Mouse (Mus musculus): ENCODE data around the gene Slc36a4.

The Slc36a4 gene

DNA sequence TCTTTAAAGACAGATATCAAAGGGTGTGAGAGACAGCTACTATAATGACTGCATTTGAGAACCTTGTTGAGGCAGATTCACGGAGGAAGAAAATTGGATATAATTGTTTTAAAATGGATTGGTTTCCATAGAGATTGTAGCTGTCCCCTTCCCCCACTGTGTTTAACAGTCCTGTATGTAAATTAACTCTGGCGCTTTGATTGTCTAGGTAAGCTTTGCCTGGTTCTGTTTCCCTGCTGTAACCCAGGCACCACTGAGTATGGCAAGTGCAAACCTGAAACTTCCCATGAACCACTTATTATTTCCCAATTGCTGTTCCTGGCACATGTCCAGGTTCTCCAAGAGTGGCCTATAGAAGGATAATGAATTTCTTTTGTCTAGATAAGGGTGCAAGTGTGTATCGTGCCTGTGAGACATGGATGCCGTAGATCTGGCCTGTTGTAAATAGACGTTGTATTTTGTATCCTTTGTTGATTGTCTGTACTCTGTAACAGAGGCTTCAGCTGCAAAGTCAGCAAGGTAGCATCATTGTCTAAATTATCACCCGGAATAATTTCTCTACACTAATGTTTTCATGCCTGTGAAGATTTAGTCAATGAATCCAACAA lies 11.8 kb downstream of the Slc36a4 start:
- no peak for DNase-seq (ENCODE audit: low read depth, low spot score)

DNA sequence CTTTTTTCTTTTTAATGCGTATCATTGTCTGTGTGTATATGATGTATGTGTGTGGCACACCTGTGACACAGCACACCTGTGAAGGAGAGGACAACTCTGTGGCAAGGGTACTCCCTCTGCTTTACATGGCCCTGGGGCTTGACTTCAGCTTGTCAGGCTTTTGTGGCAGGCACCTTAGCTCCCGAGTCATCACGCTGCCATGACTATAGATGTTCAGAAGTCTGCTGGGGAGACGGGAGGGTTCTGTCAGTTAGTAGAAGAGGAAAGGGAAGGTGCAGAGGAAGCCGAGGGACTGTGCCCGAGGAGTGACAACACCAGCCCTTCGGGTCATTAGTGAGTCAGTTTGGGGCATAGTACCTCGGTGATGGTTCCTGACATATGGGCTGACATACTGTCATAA lies 13.0 kb downstream of the Slc36a4 start:
- no peak for DNase-seq (ENCODE audit: low read depth, low spot score)

DNA sequence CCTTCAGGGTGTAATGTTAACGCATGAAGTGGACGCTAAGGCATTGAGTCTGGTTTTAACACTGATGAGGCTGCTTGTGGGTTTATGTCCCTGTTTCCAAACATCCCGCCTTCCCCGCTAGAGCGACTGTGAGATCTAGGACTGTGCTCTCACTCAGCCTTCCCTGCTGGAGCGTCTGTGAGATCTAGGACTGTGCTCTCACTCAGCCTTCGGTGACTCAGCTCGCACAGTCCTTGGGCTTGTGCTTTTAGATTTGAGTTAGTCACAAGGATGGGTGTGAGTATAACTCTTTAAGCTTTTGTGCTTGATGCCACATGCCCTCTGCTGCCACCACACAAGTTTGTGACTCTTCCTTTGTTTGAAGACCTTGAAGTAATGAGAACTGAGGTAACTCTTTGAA lies 17.6 kb downstream of the Slc36a4 start:
- no peak for DNase-seq (ENCODE audit: low read depth, low spot score)

GRCm38 (mm10) chr9:15731758-15732748 lies 22.5 kb downstream of the Slc36a4 start:
- DNase-seq (ENCODE audit: low read depth, low spot score) = no peak

GRCm38 (mm10) chr9:15734056-15734866 lies 24.7 kb downstream of the Slc36a4 start:
- no peak for DNase-seq (ENCODE audit: low read depth, low spot score)

GRCm38 (mm10) chr9:15734867-15735131 lies 25.3 kb downstream of the Slc36a4 start:
- no peak for DNase-seq (ENCODE audit: low read depth, low spot score)

GRCm38 (mm10) chr9:15737522-15737921 lies 28.0 kb downstream of the Slc36a4 start:
- DNase-seq (ENCODE audit: low read depth, low spot score) = no peak

GRCm38 (mm10) chr9:15741428-15741827 lies 31.9 kb downstream of the Slc36a4 start:
- DNase-seq (ENCODE audit: low read depth, low spot score) = no peak

GRCm38 (mm10) chr9:15741931-15742330 lies 32.4 kb downstream of the Slc36a4 start:
- DNase-seq (ENCODE audit: low read depth, low spot score) = no peak

DNA sequence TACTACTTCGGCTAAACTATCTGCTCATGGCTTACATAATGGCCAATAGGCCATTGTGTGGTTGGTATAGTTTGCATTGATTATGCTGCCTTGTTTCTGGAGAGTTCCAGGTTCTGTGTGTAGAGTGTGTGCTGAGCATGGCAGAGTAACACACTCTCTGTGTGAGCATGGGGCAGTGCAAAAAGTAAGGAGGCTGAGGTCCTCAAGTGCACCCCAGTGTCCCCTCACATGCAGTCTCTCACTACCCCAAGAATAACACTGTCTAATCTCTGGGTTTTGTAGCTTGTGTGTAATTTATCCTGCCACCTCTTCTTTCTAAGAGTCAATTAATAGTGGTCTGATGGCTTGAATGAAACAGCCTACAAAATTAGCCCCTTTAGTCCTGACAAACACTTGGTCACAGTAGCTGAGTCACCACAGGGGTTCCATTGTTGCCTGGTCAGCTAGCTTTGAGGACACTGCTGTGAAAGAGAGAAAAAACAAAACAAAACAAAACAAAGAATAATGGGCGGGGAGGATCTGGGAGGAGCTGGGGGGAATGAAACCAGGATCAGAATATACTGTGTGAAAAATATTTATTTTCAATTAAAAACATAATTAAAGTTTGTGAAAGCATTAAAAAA lies 36.6 kb downstream of the Slc36a4 start:
- no peak for DNase-seq (ENCODE audit: low read depth, low spot score)

DNA sequence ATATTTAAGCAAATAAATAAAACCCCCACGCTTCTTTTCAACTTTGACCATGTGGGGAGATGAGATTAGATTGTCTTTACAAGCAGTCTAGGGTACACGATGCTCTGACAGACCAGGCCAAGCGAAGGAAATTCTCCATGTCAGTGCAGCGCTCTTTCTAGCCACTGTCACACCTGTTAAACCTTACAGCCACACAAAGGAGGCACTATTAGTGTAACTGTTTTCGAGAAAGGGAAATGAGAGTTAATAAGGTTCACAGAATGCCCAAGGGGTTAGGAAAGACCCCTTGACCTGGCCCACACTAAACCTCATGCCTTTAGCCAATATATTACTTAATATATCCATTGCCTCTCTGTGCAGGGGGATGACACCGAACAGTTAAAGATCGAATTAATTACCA lies 37.1 kb downstream of the Slc36a4 start:
- DNase-seq (ENCODE audit: low read depth, low spot score) = no peak

- DNase-seq (ENCODE audit: low read depth, low spot score) = no peak
These were observed 38.8 kb downstream of the Slc36a4 start for GRCm38 (mm10) chr9:15748383-15748782.

DNA sequence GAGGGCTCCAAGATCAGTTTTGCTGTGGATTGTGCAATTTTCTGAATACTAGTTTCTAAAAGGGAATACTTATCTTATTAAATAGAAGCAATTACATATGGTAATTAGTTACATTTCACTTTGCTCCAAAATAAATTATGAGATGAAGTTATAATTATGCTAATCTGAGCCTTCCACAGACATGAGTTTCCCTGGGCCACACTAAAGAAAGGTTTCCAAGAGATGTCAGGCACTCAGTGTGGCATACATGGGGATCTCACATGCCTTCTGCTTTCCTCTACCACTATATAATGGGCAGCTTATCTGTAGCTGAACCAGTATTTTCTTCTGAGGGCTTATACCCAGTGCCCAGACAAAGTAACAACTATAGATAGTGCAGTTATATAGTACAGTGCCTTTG lies 49.8 kb downstream of the Slc36a4 start:
- DNase-seq (ENCODE audit: low read depth, low spot score) = no peak

DNA sequence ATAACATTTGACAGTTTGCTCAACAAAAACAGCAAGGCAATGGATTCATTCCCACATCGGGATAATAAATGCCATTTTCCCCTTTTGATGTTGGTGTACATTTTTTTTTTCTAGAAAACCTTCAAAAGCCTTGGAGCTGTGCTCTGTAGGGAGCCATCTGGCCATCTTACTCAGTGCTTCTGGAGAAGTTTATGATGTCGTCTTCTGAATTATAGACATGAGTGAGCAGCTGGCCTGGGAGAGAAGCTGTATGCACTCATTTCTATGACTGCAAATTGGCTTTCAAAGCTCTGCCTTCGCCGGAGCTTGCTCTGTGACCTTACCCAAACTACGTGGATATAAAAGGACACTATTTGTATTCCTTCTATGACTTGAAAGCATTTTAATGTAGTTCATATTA lies 56.8 kb downstream of the Slc36a4 start:
- no peak for DNase-seq (ENCODE audit: low read depth, low spot score)

GRCm38 (mm10) chr9:15766821-15767220 lies 57.3 kb downstream of the Slc36a4 start:
- DNase-seq (ENCODE audit: low read depth, low spot score) = no peak

DNA sequence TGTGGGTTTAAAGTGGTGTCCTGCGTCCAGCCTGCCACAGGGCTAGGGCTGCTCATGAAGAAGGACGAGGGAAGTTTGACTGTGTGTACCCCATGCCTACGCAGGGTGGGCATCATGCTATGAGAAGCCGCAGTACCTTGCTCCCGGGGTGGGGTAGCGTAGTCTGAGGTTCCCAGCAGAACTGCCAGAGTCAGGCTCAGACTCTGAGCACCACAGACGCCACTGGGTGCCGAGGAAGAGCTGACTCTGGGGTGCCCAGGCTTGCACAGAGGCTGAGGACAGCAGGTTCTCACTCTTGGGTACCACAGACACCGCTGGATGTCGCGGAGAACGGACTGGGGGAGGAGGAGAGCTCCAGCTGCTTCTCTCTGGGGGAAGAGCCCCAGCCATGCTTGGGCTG lies 63.2 kb downstream of the Slc36a4 start:
- no peak for DNase-seq (ENCODE audit: low read depth, low spot score)

GRCm38 (mm10) chr9:15773426-15773825 lies 63.9 kb downstream of the Slc36a4 start:
- no peak for DNase-seq (ENCODE audit: low read depth, low spot score)

DNA sequence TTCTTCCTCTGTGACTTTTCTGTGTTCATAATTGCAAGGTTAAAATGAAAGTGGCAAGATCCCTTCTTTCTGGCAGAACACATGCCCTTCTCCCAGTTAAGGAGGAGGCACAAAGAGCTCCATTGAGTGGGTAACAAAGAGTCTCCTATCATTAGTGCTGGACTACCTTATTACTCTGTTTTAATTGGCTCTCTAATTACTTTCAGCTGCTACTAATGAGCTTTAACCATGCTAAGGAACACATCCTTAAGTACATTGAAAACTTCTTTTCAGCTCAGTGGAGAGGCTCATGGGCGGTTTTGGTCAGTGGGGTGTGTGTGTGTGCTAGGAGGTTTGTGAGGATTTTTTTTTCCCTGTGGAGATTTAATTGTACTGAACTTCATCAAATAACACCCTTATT lies 65.4 kb downstream of the Slc36a4 start:
- DNase-seq (ENCODE audit: low read depth, low spot score) = peak; percentile 11

DNA sequence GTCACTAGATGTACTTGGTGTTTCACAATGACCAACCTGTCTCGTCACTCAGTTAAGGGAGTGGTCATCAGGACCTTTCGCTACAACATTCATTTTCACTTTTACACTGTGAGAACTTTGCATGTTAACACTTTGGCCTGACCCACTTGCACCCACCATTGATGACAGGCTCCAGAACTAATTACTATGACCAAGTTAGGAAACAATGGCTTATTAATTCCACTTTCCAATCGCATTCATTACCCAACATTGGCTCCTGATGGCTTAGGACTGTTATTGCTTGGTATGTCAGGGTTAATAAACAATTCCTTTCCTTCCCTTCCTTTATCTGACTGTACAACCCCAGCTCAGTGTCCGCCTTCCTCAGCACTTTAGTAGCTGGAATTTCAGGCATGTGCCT lies 72.4 kb downstream of the Slc36a4 start:
- no peak for DNase-seq (ENCODE audit: low read depth, low spot score)

DNA sequence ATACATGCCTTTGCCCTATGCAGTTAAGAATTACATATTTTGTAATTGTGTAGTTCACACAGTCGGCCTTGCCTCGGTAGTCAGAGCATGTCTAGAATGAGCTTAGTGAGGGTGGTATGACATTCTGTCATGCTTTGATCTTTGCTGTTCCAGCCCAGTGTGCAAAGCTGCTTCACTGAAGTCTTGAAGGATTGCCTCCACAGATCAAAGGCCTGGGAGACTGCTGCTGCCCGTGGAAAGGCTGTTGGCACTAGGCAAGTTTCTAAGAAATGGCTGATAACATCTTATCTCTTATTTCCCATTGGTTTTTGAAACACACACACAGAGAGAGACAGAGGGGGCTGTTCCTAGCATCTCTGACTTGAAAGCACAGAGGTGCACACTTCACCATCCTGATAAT lies 76.7 kb downstream of the Slc36a4 start:
- no peak for DNase-seq (ENCODE audit: low read depth, low spot score)

DNA sequence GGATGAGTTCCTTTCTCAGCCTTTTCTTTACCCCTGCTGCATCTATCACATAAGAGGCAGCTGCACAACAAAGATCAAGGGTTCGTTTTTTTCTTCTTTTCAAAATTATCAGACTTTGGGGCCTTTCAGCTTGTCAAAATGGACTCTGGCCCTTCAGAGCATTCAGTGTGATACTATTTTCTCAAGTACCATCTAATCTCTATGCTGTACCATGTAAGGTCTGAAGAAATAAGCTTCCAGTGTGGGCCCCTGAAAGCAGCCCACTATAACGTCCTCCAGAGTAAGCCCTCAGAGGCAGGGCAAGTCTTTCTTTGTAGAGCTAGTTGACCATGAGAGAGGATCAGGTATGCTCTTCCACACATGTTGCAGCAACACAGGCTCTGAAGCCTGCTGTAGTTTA lies 77.1 kb downstream of the Slc36a4 start:
- DNase-seq (ENCODE audit: low read depth, low spot score) = no peak

- no peak for DNase-seq (ENCODE audit: low read depth, low spot score)
These were observed 82.5 kb downstream of the Slc36a4 start for GRCm38 (mm10) chr9:15792076-15792475.
